Mouse (Mus musculus) skeletal muscle tissue, postnatal 0 days (tissue): ENCODE measurements around the gene Slf1. TPM values are rescaled to one million over a fixed set of nuclear protein-coding genes. Genes with fewer than 3 reads are reported as not detected.

Experiments
- polyA plus RNA-seq: library from polyadenylated mRNA; unstranded; fragments of >200 nt; fragmentation: Nextera tagmentation; extraction: Ambion mirVana; gene quantifications from 2 replicates; pipeline ENCODE4 v1.2.1, GENCODE M21; 2015

Gene Slf1
- 23.9 and 25.9 TPM in 2 replicates for polyA plus RNA-seq

GRCm38 (mm10) chr13:77134931-77135620 is at the start of gene Slf1, which contains the start of gene 2210408I21Rik:
Slf1 (minus strand) TSS chr13:77135473.
2210408I21Rik (plus strand) TSS chr13:77135540.

Other genes starting within 250 kb of the Slf1 start
- gene 2210408I21Rik, start 67 bp upstream of the Slf1 start, polyA plus RNA-seq = 4.4 and 4.6 TPM in 2 replicates